Mouse (Mus musculus) layer of hippocampus, adult 11-12 months (tissue): ENCODE results near the gene Wwox.

Experiments
- DNase-seq: peaks from one replicate; pipeline ENCODE4 v3.0.0; 2022; ENCODE audit warnings: low spot score

Gene Wwox

DNA sequence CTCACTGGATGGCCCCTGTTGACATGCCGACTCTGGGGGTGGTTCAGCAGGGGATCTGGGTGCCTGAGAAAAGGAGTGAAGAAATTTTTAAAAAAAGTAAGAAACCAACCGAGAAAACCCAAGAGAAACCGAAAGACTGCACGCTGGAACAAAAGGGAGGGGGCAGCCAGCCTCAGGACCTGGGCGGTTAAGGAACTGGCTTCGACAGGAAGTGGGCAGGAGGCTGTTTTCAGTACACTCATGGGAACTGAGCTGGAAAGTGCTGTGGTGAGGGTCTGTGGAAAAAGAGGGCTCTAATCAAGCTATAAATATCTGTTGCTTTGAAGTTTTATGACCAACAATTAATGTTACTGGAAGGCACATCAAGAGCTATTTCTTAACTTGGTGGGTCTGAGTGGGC is 794.6 kb downstream of the Wwox start:
- DNase-seq: no peak

DNA sequence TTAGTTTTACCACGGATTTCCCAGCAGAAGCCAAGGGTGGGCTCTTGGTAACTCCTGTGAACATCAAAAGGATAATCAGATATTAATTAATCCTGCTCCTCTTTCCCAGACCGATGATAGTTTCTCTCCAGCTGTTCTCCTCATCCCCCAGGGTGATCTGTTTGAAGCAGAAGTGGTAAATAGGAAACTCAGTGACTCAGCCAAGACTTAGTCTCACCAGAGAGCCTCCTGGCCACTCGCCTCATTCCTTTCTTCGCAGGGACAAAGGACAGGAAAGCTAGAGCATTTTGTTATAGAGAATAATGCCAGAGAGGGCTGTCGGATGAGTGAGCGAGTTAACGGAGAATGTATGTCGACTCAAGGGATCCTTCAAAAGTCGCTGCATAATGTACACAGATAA is 798.1 kb downstream of the Wwox start:
- DNase-seq: no peak

DNA sequence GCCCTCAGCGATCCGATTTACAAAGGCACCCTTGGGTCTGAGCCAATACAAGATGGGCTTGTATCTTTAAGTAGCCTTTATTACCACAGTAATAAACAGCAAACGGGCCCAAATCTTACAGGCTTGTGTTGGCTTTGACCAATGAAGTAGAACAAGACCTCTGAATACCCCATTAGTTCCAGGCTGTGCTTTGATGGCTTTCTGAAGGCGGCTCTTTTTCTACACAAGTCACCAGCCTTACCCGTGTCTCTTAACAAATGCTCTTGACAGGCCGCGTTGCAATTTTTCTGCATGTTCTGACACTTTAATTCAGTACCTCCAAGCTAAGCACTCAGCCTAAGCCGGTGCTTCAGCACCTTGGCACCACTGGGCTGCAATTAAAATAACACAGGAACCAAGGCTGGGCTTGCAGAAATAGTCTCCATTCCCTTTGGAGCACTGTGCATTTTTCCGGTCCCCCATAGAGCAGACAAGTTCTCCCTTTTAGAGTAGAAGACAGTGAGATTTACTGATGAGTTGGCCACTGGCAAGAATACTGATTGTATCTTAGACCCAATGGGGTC is 804.1 kb downstream of the Wwox start:
- no peak for DNase-seq

DNA sequence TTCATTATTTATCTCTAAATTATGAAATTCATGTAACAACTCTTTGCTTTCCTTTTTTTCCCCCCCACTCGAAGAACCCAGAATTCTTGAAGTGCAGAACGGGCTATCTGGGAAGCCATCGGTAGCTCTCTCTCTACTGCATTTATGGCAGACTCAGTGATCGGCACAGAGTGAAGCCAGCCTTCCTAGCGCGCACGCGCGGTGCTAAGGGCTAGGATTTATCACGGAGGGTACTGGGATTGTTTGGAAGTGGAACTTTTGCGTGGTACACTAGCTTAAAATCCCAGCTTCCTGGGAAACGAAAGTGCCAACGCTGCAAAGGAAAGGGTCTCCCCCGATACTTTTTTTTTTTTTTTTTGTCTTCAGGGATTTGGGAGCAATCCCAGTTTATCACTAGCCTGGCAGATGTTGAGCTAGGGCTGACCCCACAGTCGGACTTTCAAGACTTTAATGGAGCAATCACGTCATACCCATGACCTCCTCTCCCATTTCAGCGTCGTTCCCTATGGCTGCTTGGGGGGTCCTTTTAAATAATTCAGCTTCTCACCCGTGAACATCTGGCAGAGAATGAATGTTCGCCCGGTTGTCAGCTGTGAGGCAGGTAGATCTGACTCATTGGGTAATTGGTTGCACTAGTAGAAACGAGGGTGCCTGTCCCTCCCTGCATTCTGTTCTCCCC is 810.4 kb downstream of the Wwox start:
- peak; percentile 9 for DNase-seq

DNA sequence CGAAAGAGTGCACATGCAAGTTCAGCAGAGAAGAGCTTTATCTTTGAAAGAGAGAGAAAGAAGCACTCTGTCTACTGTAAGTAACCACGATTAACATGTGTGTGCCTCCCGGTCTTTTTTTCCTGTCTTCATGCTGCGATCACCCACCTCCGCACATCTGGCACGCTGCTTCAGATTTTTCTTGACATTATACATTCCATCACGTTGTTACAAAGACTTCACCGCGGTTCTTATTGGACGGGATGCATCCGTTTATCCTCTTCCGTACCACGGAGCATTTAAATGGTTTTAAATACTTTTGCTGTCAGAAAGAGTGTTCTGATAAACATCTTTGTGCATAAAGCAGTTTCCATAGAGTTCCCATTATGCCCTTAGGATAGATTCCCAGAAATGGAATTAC is 816.1 kb downstream of the Wwox start:
- no peak for DNase-seq

DNA sequence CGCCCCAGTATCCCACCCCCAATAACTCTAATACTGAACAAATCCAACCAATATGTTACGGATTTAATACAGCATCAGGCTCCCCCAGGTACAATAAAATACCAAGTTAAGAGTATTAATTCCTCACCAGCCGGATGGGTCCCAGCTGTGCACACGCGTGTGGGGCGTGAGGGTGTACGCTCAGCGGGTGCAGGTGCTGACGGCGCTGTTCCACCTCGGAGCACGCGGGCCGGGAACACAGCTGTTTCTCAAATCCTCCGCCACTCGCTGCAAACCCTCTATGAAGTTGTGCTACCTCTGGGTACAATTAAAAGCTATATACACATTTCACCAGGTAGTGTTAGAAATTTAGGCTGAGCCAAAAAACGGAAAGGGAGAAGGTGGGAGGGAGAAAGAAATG is 818.0 kb downstream of the Wwox start:
- no peak for DNase-seq

DNA sequence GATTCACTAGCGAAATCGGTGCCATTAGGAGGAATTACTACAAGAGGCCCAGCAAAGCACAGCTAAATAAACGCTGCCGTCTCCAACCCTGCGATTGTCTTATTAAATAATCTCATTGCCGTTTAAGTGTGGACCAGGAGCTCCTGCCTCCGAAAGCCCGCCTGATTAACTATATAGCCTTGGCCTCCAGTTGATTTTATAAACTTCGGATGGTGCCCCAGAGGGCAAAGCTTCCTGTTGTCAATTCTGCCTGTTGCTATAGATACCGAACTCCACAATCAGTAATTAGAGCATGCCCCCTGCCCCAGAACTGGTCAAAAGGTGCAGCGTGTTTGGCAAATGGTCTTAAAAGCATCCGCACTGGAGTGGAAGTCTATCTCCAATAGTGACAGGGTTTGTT is 820.4 kb downstream of the Wwox start:
- no peak for DNase-seq

DNA sequence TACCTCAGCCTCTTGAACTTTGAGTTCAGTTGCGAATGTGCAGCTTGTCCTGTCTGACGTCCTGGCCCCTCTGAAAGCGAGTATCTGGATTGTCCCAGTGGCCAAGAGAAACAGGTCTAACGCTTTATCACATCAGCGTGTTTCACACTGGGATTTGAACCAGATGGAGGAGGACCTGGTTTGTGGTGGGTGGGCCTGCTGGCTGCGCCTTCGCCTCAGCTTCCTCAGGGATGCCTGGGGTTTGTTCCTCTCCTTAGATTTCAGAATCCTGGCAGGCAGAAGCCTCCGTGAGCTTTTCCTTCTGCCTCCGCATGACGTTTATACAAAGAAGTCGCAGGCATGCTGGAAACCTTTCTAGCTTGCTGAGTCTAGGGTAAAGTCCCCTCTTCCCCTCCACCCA is 827.7 kb downstream of the Wwox start:
- DNase-seq: no peak

DNA sequence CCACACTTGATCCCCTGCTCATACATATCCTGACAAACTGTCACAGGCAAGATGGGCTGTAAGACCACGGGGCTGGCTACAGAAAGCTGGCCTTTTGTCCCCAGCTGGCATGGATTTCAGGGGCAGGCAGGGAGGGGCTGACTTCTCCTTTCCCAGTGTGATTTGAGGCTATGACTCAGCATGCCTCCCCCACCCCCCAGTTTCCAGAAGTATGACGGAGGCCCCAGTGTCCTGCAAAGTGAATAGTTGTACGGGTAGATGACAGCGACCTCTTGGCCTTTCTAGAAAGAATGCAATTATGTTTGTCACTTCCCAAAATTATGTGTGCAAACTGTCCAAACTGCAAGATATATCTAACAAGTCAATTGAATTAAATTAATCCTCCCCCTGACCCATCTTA is 830.1 kb downstream of the Wwox start:
- DNase-seq: no peak

DNA sequence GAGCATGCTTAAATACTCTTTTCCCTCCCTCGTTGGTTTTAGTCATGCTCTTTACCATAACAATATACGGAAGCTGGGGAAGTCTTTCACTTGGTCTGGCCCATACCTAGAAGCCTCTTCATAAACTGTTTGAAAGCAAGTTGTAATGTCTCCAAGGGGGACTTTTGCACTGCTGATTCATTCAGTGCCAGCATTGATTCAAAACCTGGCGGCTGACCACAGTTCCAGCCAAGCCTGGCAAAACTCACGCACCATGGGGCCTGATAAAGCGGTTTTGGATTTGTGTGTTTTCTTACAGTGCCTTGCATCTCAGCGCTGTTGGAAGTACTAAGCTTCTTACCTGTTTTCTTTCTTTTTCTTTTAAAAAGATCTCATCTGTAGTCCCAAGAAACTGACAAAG is 834.5 kb downstream of the Wwox start:
- DNase-seq: no peak

DNA sequence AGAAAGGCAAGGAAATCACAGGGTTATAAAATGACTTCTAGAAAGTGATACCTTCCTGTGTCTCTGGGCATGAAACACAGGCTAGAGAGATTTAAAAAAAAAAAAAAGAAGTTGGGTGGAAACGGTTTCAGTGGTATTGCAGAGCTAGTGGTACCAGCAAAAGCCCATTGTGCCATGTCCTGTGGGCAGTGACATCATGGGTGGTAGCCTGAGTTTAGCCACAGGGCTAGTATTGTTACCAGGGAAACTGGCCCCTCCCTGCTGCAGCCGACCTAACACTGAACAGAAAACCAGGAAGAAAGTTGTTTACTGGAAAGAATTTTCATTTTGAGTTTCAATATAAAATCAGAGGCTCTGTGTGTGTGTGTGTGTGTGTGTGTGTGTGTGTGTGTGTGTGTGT is 836.8 kb downstream of the Wwox start:
- DNase-seq: no peak

DNA sequence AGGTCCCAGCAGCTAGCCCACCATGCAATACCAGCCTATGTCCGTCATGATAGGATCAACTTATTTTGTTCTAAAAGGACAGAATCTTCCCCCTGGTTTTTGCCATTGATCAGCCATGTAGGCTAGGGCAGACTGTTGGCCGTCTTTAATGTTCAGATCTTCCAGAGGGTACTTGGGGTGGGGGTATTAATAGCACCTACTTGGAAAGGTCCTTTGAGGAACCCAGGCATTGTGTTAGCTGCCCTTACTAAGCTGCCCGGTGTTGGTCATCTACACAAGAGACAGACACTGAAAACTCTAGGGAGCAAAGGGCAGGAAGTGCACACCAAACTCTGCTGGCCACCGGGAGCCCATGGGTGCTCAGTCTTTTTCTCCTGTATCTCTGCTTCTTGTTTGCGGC is 838.8 kb downstream of the Wwox start:
- no peak for DNase-seq

DNA sequence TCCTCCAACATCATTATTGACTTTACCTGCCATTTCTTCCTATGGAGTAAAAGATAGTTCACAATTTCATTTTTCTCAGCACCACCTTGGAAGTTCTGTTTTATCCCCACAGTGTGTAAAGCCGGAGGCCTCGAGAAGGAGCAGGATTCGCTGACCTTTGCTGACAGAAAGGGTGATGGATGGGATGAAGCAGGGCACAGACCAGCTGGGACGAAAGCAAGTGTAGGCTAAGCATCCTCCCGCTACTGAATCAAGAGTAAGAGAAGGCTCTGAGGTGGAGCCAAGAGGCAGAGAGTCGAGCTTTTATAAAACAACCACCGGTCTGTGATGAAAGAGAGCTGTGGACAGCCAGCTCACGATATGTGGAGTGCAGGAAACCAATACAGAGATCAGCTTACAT is 850.8 kb downstream of the Wwox start:
- DNase-seq: no peak

DNA sequence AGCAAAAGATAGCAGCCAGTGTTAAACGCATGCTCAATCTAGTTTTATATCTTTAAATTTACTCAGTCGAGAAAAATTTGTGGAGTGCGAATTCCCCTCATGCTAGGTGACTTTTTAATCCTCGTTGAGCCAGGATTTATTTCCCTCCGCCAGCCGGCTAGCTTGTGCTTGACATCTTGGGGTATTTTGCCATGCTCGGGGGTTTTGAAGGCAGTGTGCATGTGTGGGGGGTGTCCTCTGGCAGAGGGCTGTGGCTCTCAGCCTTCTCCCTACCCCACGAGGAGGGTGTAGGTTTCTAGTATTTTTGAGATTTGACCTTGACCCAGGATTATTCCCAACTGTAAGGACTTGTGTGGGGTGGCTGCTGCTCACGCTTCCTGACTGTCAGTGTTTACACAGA is 857.3 kb downstream of the Wwox start:
- no peak for DNase-seq

DNA sequence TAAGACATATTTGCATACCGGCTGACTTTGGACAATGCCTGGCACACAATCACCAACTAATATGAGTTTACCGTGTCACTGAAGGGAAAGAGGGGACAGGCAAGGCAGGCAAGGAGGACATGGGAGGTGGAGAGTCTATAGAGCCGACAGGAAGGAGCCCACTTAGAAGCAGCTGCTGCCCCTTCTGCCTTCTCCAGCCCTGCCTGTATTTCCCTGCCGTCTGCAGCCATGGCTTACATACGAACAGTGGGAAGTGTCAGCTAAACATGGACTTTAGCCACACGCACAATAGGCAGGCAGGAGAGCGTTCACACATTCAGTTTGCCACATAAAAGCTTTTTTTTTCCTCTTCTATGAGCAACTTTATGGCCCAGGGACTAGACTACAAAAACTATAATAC is 863.0 kb downstream of the Wwox start:
- DNase-seq: no peak

DNA sequence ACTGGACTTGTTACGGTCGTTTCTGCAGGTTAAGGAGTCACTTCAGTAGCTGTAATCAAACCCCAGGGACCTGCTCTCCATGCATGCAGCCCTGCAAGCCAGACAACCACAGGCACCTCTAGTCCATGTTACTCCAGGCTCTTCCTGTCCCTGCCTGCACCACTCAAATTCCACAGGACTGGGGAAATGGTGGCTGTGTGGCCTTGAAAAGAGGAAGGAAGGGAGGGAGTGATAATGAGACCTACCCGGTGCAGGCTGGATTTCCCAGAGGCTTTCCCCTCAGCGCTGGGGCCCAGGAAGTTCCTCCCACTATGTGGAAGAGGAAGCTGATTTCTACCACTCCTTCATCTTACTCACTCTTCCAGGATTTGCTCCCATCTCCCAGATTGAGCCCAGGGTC is 868.0 kb downstream of the Wwox start:
- no peak for DNase-seq

DNA sequence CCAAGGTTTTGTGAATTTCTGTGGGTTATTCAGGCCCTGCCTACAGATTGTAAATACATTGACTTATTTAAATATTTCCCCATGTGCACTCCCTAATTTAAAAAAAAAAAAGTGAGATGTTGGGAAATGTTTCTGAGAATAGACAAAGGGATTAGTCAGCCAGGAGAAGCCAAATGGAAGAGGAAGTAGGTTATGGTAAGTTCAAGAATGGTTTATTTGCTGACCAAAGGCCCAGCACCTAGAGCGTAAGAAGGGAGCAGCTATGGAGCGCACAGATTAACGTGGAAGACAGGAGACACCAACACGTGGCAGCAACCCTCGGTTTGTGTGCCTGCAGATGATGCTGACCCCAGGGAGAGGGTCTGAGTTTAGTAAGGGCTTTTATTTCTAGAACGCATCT is 871.5 kb downstream of the Wwox start:
- DNase-seq: no peak

DNA sequence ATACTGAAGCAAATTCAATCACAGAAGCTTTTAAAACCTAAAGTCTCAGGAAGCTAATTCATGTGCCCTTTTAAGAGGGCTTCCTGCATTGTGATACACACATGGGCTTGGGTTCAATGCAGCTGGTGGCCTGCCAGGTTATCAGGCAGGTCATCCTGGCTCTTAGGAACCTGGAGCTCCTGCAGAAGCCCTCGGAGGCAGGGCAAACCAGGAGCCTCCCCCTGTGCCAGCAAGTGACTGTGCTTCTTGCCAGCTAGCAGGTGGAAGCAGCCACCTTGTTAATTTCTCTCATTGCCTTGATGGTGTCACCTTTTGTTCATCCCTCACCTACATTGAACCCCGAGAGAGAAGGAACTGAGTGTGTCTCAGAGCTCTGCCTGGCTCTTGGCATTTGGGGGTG is 872.9 kb downstream of the Wwox start:
- no peak for DNase-seq

DNA sequence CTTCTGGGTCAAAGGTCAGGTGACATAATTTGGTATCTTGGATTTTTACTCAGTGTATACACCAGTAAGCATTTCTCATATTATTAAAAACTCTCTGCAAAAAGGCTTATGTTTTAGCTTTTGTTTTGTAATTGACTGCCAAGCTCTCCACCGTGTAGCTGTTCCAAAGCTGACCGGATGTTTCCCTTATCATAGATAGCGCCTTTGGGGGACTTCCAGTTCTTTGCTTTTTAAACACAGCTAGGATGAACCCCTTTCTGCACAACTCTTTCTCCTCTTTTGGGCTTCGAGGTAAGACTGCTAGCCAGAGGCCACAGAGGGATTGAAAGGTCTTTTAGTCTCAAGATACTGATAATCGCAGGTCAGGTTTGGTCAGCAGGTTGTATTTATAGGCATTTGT is 883.0 kb downstream of the Wwox start:
- no peak for DNase-seq

DNA sequence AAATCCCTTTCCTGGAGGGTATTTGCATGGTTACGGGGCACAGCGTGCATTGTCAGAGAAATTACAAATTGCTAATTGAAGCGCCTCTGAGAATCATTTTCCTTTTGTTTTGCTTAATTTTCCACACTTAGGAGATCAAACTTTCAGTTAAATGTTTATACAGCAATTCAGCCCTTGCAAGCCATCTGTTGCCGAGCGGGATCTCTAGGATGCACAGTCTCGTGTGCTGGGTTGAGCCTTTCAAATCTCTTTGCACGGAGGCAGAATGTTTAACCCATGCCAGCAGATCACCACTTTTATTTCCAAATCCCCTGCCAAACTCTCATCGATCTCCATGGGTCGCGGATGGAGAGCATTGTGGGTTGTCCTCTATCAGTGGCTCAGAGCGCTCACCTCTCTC is 891.2 kb downstream of the Wwox start:
- peak; percentile 10 for DNase-seq

DNA sequence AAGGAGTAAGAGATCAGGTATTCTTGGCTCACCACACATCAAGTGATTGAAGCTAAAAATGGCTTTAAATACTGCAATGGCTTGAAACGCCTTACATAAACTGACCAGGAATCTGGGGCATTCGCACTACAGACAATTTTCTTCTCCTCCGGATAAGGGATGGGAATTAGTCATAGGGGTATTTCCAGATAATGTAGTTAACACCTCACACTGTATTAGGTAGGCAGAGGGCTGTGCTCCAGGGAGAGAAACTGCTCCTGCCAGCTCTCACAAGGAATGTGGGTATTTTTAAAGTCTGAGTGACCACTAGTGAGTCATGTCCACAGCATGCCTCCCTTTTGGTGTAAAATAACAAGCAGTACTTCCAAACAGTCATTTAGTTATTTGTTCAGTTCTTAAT is 894.5 kb downstream of the Wwox start:
- no peak for DNase-seq

DNA sequence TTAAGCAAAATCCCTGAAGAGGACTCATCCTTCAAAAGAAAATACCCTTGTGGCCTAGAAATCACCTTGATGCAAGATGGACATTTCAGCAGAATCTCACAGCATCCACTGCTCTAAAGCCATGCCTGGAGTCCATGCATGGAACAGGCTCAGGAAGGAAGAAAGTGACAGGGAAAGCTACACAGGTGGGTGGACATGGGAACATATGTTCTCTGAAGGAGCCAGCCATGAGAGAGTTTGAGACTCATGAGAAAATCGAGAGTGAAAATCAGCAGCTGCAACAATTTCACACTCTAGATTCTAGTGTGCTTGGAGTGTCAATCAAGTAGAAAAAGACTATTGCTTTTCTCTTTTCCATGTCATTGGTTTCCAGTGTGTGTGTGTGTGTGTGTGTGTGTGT is 896.9 kb downstream of the Wwox start:
- DNase-seq: no peak

DNA sequence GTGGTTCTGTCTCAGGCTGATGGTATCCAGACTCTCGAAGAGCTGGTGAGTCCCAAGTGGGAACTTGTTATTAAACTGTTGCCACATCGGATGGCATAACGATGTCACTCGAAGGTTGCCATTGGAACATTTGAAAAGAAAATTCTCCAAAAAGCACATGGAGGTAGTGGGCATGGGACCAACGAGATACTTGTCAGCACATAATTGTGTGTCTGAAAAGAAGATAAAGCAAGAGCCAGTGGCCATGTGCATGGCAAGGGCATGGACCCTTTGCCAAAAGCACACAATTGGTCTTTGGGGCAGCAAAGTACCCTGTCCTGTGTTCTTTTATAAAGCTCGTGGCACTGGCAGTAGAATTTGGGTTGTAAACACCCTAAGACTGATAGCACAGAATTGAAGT is 909.2 kb downstream of the Wwox start:
- no peak for DNase-seq

DNA sequence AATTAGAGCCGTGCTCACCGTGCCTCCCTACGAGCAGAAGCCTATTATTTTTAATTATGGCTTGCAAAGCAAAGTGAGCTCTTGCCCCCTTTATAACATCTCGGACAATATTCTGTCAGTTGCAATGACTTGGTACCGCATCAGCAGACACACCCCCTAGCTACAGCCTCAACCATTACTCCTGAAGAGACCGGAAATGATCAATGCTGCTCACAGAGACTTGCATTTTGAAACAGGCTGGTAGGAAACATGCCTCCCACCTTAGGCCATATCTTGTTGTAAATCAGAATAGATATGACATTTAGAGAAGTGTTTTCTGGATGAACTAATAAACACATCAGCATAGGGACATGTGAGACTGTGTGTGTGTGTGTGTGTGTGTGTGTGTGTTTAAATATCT is 911.3 kb downstream of the Wwox start:
- DNase-seq: no peak
